Mouse (Mus musculus) hindbrain, embryonic 16.5 days (tissue): Measurements from ENCODE around the gene Yap1. TPM values are rescaled to one million over a fixed set of nuclear protein-coding genes. Genes with fewer than 3 reads are reported as not detected.

Source experiments
- ATAC-seq: fragments of 200-750 bp; cut with Nextera tagmentation; 2 replicates; pipeline ENCODE4 v1.8.0; 2017; ENCODE audit warnings: moderate TSS enrichment, moderate library complexity
- H3K27ac ChIP-seq: fragments of 300-500 bp; sonication (generic); 2 replicates; pipeline ENCODE4 v1.5.1; 2014; ENCODE audit warnings: low read depth, mild to moderate bottlenecking, control low read depth, low read length, moderate library complexity
- H3K27me3 ChIP-seq: fragments of 300-500 bp; sonication (generic); replicated peaks from 2 replicates; pipeline ENCODE4 v1.6.1; 2014; ENCODE audit warnings: low read length; ENCODE audit not compliant: control insufficient read depth, insufficient read depth
- H3K36me3 ChIP-seq: fragments of 300-500 bp; sonication (generic); 2 replicates; pipeline ENCODE4 v1.6.1; 2014; ENCODE audit warnings: mild to moderate bottlenecking, low read length, moderate library complexity, mixed read lengths; ENCODE audit not compliant: control insufficient read depth, insufficient read depth
- H3K4me1 ChIP-seq: fragments of 300-500 bp; sonication (generic); 2 replicates; pipeline ENCODE4 v1.6.1; 2014; ENCODE audit warnings: low read depth, low read length; ENCODE audit not compliant: control insufficient read depth, insufficient read depth
- H3K4me2 ChIP-seq: fragments of 300-500 bp; sonication (generic); 2 replicates; pipeline ENCODE4 v1.6.1; 2014; ENCODE audit warnings: mild to moderate bottlenecking, low read length, control low read depth, moderate library complexity
- H3K4me3 ChIP-seq: fragments of 300-500 bp; sonication (generic); 2 replicates; pipeline ENCODE4 v1.5.1; 2014; ENCODE audit warnings: mild to moderate bottlenecking, low read length, control low read depth, moderate library complexity
- H3K9ac ChIP-seq: fragments of 300-500 bp; sonication (generic); 2 replicates; pipeline ENCODE4 v1.6.1; 2014; ENCODE audit warnings: low read depth, mild to moderate bottlenecking, control low read depth, low read length, moderate library complexity
- H3K9me3 ChIP-seq: fragments of 300-500 bp; sonication (generic); 2 replicates; pipeline ENCODE4 v1.6.1; 2014; ENCODE audit warnings: mild to moderate bottlenecking, low read length, moderate library complexity; ENCODE audit not compliant: control insufficient read depth
- WGBS: fragments of 180-500 bp; shearing (Covaris S2); extraction: QIAGEN DNeasy Blood & Tissue Kit; methylation state at CpG from one replicate; pipeline ENCODE4 v1.1.7; 2014; 5-methylcytosine and 5-hydroxymethylcytosine counted together
- polyA plus RNA-seq: library from polyadenylated mRNA; unstranded; fragments of >200 nt; fragmentation: Nextera tagmentation; extraction: Ambion mirVana; gene quantifications from 2 replicates; pipeline ENCODE4 v1.2.1, GENCODE M21; 2015

Gene Yap1
- polyA plus RNA-seq, 1 experiment from 2014 or later: 6.7 TPM

- peak overlapping the region; percentile 71 for H3K9ac ChIP-seq
- H3K4me2 ChIP-seq: peak overlapping the region; percentile 84
- peak; percentile 74 for ATAC-seq
- H3K27me3 ChIP-seq: no peaks in the 10 kb centered on the region
- H3K27ac ChIP-seq: peak overlapping the region; percentile 87
- H3K9me3 ChIP-seq: no peaks in the 10 kb centered on the region
- no peaks in the 10 kb centered on the region for H3K36me3 ChIP-seq
- peaks cover 7% of the 10 kb centered on the region for H3K4me1 ChIP-seq
- peak overlapping the region; percentile 72 for H3K4me3 ChIP-seq
- under 1% methylated on average over 68 of the region's 82 CpGs for WGBS
Observed at GRCm38 (mm10) chr9:8003301-8004271, 810 bp downstream of the Yap1 start.

GRCm38 (mm10) chr9:8002806-8003205, 1.6 kb downstream of the Yap1 start:
- peak overlapping the region; percentile 71 for H3K9ac ChIP-seq
- peak overlapping the region; percentile 87; the same call in 1 of the 2 replicates for H3K27ac ChIP-seq
- no peaks in the 10 kb centered on the region for H3K9me3 ChIP-seq
- peak overlapping the region; percentile 72 for H3K4me3 ChIP-seq
- peaks cover 7% of the 10 kb centered on the region for H3K4me1 ChIP-seq
- H3K4me2 ChIP-seq: peak overlapping the region; percentile 84
- H3K36me3 ChIP-seq: no peaks in the 10 kb centered on the region
- no peaks in the 10 kb centered on the region for H3K27me3 ChIP-seq
- WGBS: 3% methylated on average over 12 of the region's 12 CpGs
- peak; percentile 6; the same call in 1 of the 2 replicates for ATAC-seq

- Histone ChIP-seq H3K9ac (no peak overlapping the region), H3K36me3 (no peaks in the 10 kb centered on the region), H3K27me3 (no peaks in the 10 kb centered on the region), H3K4me1 (peaks cover 7% of the 10 kb centered on the region), H3K4me2 (peak overlapping the region; percentile 25), H3K9me3 (no peaks in the 10 kb centered on the region), H3K27ac (no peak overlapping the region), H3K4me3 (no peak overlapping the region)
- WGBS: 36% methylated on average over 7 of the region's 7 CpGs
- no peak for ATAC-seq
Observed at GRCm38 (mm10) chr9:8001352-8001751, 3.0 kb downstream of the Yap1 start.

GRCm38 (mm10) chr9:7994275-7994674, 10.1 kb downstream of the Yap1 start:
- no peaks in the 10 kb centered on the region for H3K36me3 ChIP-seq
- ATAC-seq: peak; percentile 77; the same call in 1 of the 2 replicates

GRCm38 (mm10) chr9:7992651-7993050, 11.7 kb downstream of the Yap1 start:
- H3K9me3 ChIP-seq: no peaks in the 10 kb centered on the region
- H3K4me3 ChIP-seq: no peak overlapping the region
- no peaks in the 10 kb centered on the region for H3K27me3 ChIP-seq
- no peaks in the 10 kb centered on the region for H3K36me3 ChIP-seq
- no peaks in the 10 kb centered on the region for H3K4me1 ChIP-seq
- WGBS: 68% methylated on average over 3 of the region's 3 CpGs
- H3K27ac ChIP-seq: no peak overlapping the region
- H3K9ac ChIP-seq: no peak overlapping the region
- no peak for ATAC-seq
- no peak overlapping the region for H3K4me2 ChIP-seq

More at GRCm38 (mm10) chr9:7994275-7994674, 10.1 kb downstream of the Yap1 start:
- WGBS: 59% methylated on average over 5 of the region's 5 CpGs
- no peak overlapping the region for H3K4me2 ChIP-seq
- H3K9ac ChIP-seq: no peak overlapping the region
- no peak overlapping the region for H3K4me3 ChIP-seq
- no peak overlapping the region for H3K27ac ChIP-seq
- H3K4me1 ChIP-seq: no peaks in the 10 kb centered on the region
- H3K9me3 ChIP-seq: no peaks in the 10 kb centered on the region
- no peaks in the 10 kb centered on the region for H3K27me3 ChIP-seq

GRCm38 (mm10) chr9:7990897-7991296, 13.5 kb downstream of the Yap1 start:
- Histone ChIP-seq H3K36me3 (no peaks in the 10 kb centered on the region), H3K4me1 (no peaks in the 10 kb centered on the region), H3K27me3 (no peaks in the 10 kb centered on the region), H3K4me2 (no peak overlapping the region), H3K9me3 (no peaks in the 10 kb centered on the region), H3K9ac (no peak overlapping the region), H3K27ac (no peak overlapping the region), H3K4me3 (no peak overlapping the region)
- WGBS: 87% methylated on average over 4 of the region's 4 CpGs
- ATAC-seq: no peak

GRCm38 (mm10) chr9:7987119-7987518, 17.3 kb downstream of the Yap1 start:
- H3K4me2 ChIP-seq: no peak overlapping the region
- no peaks in the 10 kb centered on the region for H3K27me3 ChIP-seq
- H3K9me3 ChIP-seq: no peaks in the 10 kb centered on the region
- no peak overlapping the region for H3K27ac ChIP-seq
- no peak overlapping the region for H3K4me3 ChIP-seq
- H3K4me1 ChIP-seq: no peaks in the 10 kb centered on the region
- WGBS: 87% methylated on average over 5 of the region's 5 CpGs
- no peak for ATAC-seq
- H3K9ac ChIP-seq: no peak overlapping the region
- no peaks in the 10 kb centered on the region for H3K36me3 ChIP-seq

- no peaks in the 10 kb centered on the region for H3K36me3 ChIP-seq
- ATAC-seq: no peak
- H3K4me2 ChIP-seq: no peak overlapping the region
- H3K27ac ChIP-seq: no peak overlapping the region
- H3K4me3 ChIP-seq: no peak overlapping the region
- WGBS: 70% methylated on average over 4 of the region's 4 CpGs
- H3K9ac ChIP-seq: no peak overlapping the region
- no peaks in the 10 kb centered on the region for H3K4me1 ChIP-seq
- H3K27me3 ChIP-seq: no peaks in the 10 kb centered on the region
- no peaks in the 10 kb centered on the region for H3K9me3 ChIP-seq
Observed at GRCm38 (mm10) chr9:7984287-7984686, 20.1 kb downstream of the Yap1 start.

GRCm38 (mm10) chr9:7983665-7984064, 20.7 kb downstream of the Yap1 start:
- H3K4me3 ChIP-seq: no peak overlapping the region
- 34% methylated on average over 2 of the region's 2 CpGs for WGBS
- H3K4me1 ChIP-seq: no peaks in the 10 kb centered on the region
- no peaks in the 10 kb centered on the region for H3K9me3 ChIP-seq
- no peak overlapping the region for H3K4me2 ChIP-seq
- H3K27me3 ChIP-seq: no peaks in the 10 kb centered on the region
- ATAC-seq: no peak
- no peaks in the 10 kb centered on the region for H3K36me3 ChIP-seq
- no peak overlapping the region for H3K27ac ChIP-seq
- H3K9ac ChIP-seq: no peak overlapping the region
